Mouse (Mus musculus) myocyte (in vitro differentiated cells): ENCODE measurements around the gene Klhdc9.

Experiments
- CEBPB ChIP-seq: IDR thresholded peaks from 2 replicates; pipeline ENCODE4 v1.6.1; 2011; ENCODE audit warnings: mild to moderate bottlenecking, moderate library complexity; ENCODE audit not compliant: poor library complexity, insufficient read depth, severe bottlenecking
- E2F4 ChIP-seq: IDR thresholded peaks from one replicate; pipeline ENCODE4 v1.6.1; 2011; ENCODE audit warnings: mild to moderate bottlenecking, control low read depth, moderate library complexity; ENCODE audit not compliant: insufficient read depth
- MAX ChIP-seq: IDR thresholded peaks from one replicate; pipeline ENCODE4 v1.6.1; 2011; ENCODE audit warnings: low read depth, mild to moderate bottlenecking, control low read depth
- MYOD1 ChIP-seq, 3 experiments: IDR thresholded peaks; one replicate each; pipeline ENCODE4 v1.6.1; 2011; ENCODE audit warnings: control low read depth in 2 of 3, low read depth in 2 of 3, mild to moderate bottlenecking in 2 of 3, moderate library complexity in 1 of 3; ENCODE audit not compliant: insufficient read length in 2 of 3, control insufficient read depth in 1 of 3
- MYOG ChIP-seq, 3 experiments: IDR thresholded peaks; one replicate each; pipeline ENCODE4 v1.6.1; 2011; ENCODE audit warnings: control low read depth in 2 of 3, low read depth in 2 of 3, mild to moderate bottlenecking in 2 of 3; ENCODE audit not compliant: insufficient read length in 2 of 3, control insufficient read depth in 1 of 3, insufficient read depth in 1 of 3
- POLR2A ChIP-seq: IDR thresholded peaks from one replicate; pipeline ENCODE4 v1.6.1; 2011; ENCODE audit warnings: low read depth, mild to moderate bottlenecking, control low read depth, moderate library complexity; ENCODE audit not compliant: insufficient read length
- POLR2AphosphoS2 ChIP-seq: IDR thresholded peaks from one replicate; pipeline ENCODE4 v1.6.1; 2011; ENCODE audit warnings: low read depth, control low read depth; ENCODE audit not compliant: insufficient read length
- REST ChIP-seq: IDR thresholded peaks from one replicate; pipeline ENCODE4 v1.6.1; 2011; ENCODE audit warnings: mild to moderate bottlenecking, control low read depth, moderate library complexity; ENCODE audit not compliant: insufficient read depth, insufficient read length
- SRF ChIP-seq: IDR thresholded peaks from one replicate; pipeline ENCODE4 v1.6.1; 2011; ENCODE audit warnings: low read depth; ENCODE audit not compliant: control insufficient read depth, insufficient read length
- TCF12 ChIP-seq: IDR thresholded peaks from one replicate; pipeline ENCODE4 v1.6.1; 2011; ENCODE audit warnings: mild to moderate bottlenecking, control low read depth; ENCODE audit not compliant: poor library complexity, insufficient read depth, severe bottlenecking
- TCF3 ChIP-seq: IDR thresholded peaks from one replicate; pipeline ENCODE4 v1.6.1; 2011; ENCODE audit warnings: low read depth, control low read depth; ENCODE audit not compliant: insufficient read length
- USF1 ChIP-seq: IDR thresholded peaks from one replicate; pipeline ENCODE4 v1.6.1; 2011; ENCODE audit warnings: low read depth, mild to moderate bottlenecking, control low read depth, moderate library complexity

GRCm38 (mm10) chr1:171379935-171380599 is 19.5 kb upstream of the Klhdc9 start:
- TF ChIP-seq TCF12 (no peak), POLR2A (no peak), E2F4 (no peak), MAX (no peak), MYOG (IDR thresholded peaks at IDR 0.05; ENCODE audit: control insufficient read depth in 1 of 3, insufficient read depth in 1 of 3, insufficient read length in 2 of 3, low read depth in 2 of 3) (no peak), MYOD1 (IDR thresholded peaks at IDR 0.05; ENCODE audit: control insufficient read depth in 1 of 3, insufficient read length in 2 of 3, low read depth in 2 of 3) (no peak), SRF (no peak), TCF3 (no peak), POLR2AphosphoS2 (no peak), REST (no peak), USF1 (no peak), CEBPB (no peak)
